Mouse (Mus musculus) neural tube, embryonic 15.5 days (tissue): ENCODE results near the gene Mpg. TPM values are rescaled to one million over a fixed set of nuclear protein-coding genes. Genes with fewer than 3 reads are reported as not detected.

Experiments used
- ATAC-seq: fragments of 200-750 bp; cut with Nextera tagmentation; 2 replicates; pipeline ENCODE4 v1.8.0; 2017; ENCODE audit warnings: mild to moderate bottlenecking, moderate TSS enrichment, moderate library complexity; ENCODE audit not compliant: low FRiP score
- H3K27ac ChIP-seq: fragments of 300-500 bp; sonication (generic); replicated peaks from 2 replicates; pipeline ENCODE4 v1.5.1; 2015; ENCODE audit warnings: mild to moderate bottlenecking, inconsistent platforms
- H3K27me3 ChIP-seq: fragments of 300-500 bp; sonication (generic); replicated peaks from 2 replicates; pipeline ENCODE4 v1.6.1; 2015; ENCODE audit warnings: inconsistent platforms
- H3K36me3 ChIP-seq: fragments of 300-500 bp; sonication (generic); 2 replicates; pipeline ENCODE4 v1.6.1; 2015; ENCODE audit warnings: inconsistent platforms
- H3K4me1 ChIP-seq: fragments of 300-500 bp; sonication (generic); 2 replicates; pipeline ENCODE4 v1.6.1; 2015; ENCODE audit warnings: inconsistent platforms
- H3K4me2 ChIP-seq: fragments of 300-500 bp; sonication (generic); 2 replicates; pipeline ENCODE4 v1.6.1; 2015; ENCODE audit warnings: inconsistent platforms, mild to moderate bottlenecking, moderate library complexity
- H3K4me3 ChIP-seq: fragments of 300-500 bp; sonication (generic); replicated peaks from 2 replicates; pipeline ENCODE4 v1.5.1; 2015; ENCODE audit warnings: mild to moderate bottlenecking, inconsistent platforms
- H3K9ac ChIP-seq: fragments of 300-500 bp; sonication (generic); replicated peaks from 2 replicates; pipeline ENCODE4 v1.6.1; 2015; ENCODE audit warnings: mild to moderate bottlenecking, inconsistent platforms
- H3K9me3 ChIP-seq: fragments of 300-500 bp; sonication (generic); replicated peaks from 2 replicates; pipeline ENCODE4 v1.6.1; 2016; ENCODE audit warnings: inconsistent platforms
- WGBS: fragments of 180-500 bp; shearing (Covaris S2); methylation state at CpG from one replicate; pipeline ENCODE4 v1.1.7; 2015; ENCODE audit warnings: mixed read lengths; 5-methylcytosine and 5-hydroxymethylcytosine counted together
- polyA plus RNA-seq: library from polyadenylated mRNA; unstranded; fragments of >200 nt; fragmentation: Nextera tagmentation; extraction: Ambion mirVana; gene quantifications from 2 replicates; pipeline ENCODE4 v1.2.1, GENCODE M21; 2015

The Mpg gene
- polyA plus RNA-seq: 33.9 and 37.8 TPM in 2 replicates

DNA sequence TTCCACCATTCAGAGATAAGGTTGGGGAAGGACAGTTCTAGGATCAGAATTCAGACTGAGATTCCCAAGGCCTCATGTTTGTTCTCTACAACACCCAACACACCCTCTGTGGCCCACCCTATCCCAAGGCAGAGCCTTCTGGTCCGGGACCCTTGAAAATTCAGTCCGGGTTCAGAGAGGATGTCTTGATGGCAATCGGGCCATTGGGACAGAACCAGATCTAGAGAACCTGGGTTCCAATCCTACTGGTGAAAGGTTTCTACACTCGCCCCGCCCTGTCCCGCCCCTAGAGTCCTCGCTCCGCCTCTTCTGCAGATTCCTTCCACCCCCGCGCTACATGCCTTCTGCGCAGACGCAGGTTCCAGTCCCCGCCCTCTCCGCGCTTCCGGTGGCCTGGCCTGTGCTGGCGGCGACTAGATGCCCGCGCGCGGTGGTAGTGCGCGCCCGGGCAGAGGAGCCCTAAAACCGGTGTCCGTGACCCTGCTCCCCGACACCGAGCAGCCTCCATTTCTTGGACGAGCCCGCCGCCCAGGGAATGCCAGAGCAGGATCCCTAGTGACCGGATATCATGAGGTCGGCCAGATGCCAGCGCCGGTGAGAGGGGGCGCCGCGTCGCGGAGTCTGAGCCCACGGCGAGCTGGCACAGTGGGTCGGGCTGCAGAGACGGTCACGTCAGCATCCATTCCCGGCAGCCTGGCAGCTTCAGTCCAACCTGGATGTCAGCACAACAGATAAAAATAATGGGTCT lies at the start of gene Mpg:
Gene Mpg (plus strand): TSS at position 382 of the 748 bp plus-strand sequence.
- Histone ChIP-seq H3K27ac (peak within 1 kb of the TSS; percentile 88), H3K4me2 (peak within 1 kb of the TSS; percentile 74), H3K4me1 (peaks cover 65% of the 10 kb centered on the region), H3K36me3 (peaks cover 20% of the 10 kb centered on the region), H3K9ac (peak within 1 kb of the TSS; percentile 89), H3K27me3 (peaks cover 18% of the 10 kb centered on the region; the same call in 1 of the 2 replicates), H3K4me3 (peak within 1 kb of the TSS; percentile 70), H3K9me3 (no peaks in the 10 kb centered on the region)
- ATAC-seq: peak; percentile 90
- 4% methylated on average over 47 of the region's 47 CpGs for WGBS

DNA sequence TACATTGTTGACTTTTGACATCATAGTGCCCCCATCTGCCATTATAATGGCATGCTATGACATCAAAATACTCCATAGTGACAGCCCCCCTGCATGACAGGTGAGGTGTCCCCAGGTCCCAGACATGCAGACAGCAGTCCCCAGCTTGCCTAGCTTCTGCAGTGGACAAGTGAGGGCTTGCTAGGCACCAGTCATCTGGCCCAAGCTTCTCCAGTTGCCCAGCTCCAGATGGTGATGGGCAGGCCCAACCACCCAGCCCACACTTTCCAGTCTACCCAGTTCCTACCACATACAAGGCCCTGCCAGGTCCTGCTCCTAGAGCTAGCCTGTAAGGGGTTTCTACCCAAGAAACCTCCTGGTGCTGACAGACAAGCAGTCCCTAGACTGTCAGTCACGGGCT lies 47.8 kb upstream of the Mpg start:
- Histone ChIP-seq H3K27ac (no peak overlapping the region), H3K9ac (no peak overlapping the region), H3K27me3 (no peaks in the 10 kb centered on the region), H3K4me3 (no peak overlapping the region), H3K4me1 (0 out of 2 replicates have a peak, but pooled peaks cover 2% of the 10 kb centered on the region), H3K4me2 (no peak overlapping the region), H3K36me3 (no peaks in the 10 kb centered on the region), H3K9me3 (no peaks in the 10 kb centered on the region)
- 88% methylated on average over 1 of the region's 1 CpGs for WGBS
- ATAC-seq: no peak

DNA sequence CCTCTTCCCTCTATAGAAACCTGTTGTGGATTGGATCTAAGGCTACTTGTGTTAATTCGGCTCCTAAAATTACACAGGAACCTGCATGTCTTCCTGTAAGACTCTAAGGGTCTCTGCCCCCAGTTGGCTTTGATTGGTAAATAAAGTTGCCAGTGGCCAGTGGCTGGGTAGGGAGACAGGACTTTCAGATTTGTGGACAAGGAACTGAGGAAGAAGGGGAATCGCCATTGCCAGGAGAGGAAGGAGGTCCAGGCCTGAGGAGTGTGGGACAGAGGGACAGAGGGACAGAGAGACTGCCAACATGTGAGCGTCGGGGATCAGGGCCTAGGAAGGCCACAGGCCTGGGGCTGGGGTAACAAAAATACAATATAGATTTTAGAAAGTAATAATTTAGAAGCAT lies 45.1 kb upstream of the Mpg start:
- no peak for ATAC-seq
- Histone ChIP-seq H3K27ac (no peak overlapping the region), H3K27me3 (no peaks in the 10 kb centered on the region), H3K4me3 (no peak overlapping the region), H3K9me3 (no peaks in the 10 kb centered on the region), H3K4me2 (no peak overlapping the region), H3K4me1 (0 out of 2 replicates have a peak, but pooled peaks cover 2% of the 10 kb centered on the region), H3K9ac (no peak overlapping the region), H3K36me3 (no peaks in the 10 kb centered on the region)
- WGBS: 86% methylated on average over 4 of the region's 4 CpGs

DNA sequence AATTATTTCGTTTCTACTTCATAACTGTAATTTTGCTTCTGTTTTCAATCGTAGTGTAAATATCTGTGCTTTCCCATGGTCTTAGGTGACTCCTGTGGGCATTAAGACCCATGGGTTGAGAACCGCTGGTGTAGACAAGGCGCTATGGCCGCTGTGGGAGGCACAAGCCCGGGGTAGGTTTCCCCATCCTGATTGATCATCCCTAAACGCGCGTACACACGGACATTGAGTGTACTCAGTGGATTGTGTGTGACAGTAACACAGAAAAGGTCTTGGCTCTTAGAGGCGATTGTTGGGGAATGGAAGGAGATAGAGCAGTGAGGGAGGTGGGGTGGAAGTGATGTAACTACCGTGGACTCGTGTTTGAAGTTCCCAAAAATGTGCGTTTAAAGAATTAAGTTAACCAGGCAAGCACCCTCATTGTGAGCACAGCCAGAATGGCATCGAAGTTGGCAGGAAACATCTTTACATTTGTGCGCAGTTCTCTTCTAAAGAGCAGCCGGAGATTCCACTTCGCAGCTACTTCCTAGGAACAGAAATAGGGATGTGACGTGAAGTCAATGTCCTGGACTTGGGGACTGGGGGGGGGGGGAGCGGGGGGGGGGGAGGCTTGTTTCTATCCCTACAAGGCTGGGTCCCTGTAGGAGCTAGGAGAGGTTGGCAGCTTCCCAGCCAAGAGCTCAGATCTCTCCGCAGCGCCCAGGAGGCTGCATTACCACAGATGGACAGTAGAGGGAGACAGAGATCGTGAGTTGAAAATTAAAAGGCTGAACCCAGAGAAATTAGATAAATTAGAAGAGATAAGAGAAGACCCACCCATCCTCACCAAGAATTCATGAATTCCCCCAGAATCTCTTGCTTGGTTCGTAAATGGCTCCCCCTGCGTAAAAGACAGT lies 44.1 kb upstream of the Mpg start:
- 0 out of 2 replicates have a peak, but pooled peaks cover 2% of the 10 kb centered on the region for H3K4me1 ChIP-seq
- no peak overlapping the region; the same call in 1 of the 2 replicates for H3K9ac ChIP-seq
- H3K4me2 ChIP-seq: peak overlapping the region; percentile 34
- no peaks in the 10 kb centered on the region for H3K36me3 ChIP-seq
- no peak overlapping the region for H3K27ac ChIP-seq
- H3K9me3 ChIP-seq: no peaks in the 10 kb centered on the region
- no peaks in the 10 kb centered on the region for H3K27me3 ChIP-seq
- ATAC-seq: peak; percentile 77
- 43% methylated on average over 25 of the region's 25 CpGs for whole genome bisulfite sequencing
- H3K4me3 ChIP-seq: 0 out of 2 replicates have a peak overlapping the region, but pooled peaks have one; percentile 15

DNA sequence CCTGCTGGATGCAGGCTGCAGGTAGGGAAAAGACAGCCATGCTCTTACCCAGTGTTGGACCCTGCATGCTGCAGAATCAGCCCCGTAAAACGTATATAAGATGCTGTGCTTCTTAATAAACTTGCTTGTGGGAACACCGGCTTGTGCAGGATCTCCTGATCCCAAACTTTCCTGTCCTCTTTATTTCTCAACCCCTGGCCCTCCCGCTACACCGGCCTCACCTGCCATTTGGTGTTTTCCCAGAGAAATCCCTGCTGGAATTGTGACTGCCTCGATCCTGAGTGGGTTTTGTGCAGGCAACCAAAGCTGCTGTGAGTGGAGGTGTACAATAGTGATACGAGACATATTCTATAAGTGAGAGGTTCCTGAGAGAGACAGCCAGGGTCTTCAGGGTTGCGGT lies 41.8 kb upstream of the Mpg start:
- Histone ChIP-seq H3K4me2 (no peak overlapping the region), H3K9me3 (no peaks in the 10 kb centered on the region), H3K27me3 (no peaks in the 10 kb centered on the region), H3K27ac (no peak overlapping the region), H3K36me3 (no peaks in the 10 kb centered on the region), H3K4me1 (0 out of 2 replicates have a peak, but pooled peaks cover 2% of the 10 kb centered on the region), H3K4me3 (no peak overlapping the region), H3K9ac (no peak overlapping the region)
- WGBS: 91% methylated on average over 8 of the region's 8 CpGs
- no peak for ATAC-seq

DNA sequence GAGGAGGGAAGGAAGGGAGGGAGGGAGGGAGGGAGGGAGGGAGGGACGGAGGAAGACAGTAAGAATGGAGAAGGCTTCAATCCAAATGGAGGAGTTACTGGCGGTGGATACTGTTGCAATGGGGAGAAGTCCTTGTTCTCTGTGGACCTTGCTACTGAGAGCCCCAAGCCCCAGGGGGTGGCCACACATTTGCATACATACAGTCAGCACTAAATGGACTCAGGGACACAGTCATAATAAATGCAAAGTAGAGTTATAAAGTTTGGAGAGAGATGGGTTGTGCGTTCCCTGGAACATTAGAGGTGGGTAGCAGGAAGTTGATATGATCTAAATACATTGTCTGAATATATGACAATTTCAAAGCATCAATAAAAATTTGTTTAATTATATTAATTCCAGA lies 40.3 kb upstream of the Mpg start:
- 79% methylated on average over 3 of the region's 3 CpGs for WGBS
- Histone ChIP-seq H3K4me1 (0 out of 2 replicates have a peak, but pooled peaks cover 2% of the 10 kb centered on the region), H3K27me3 (no peaks in the 10 kb centered on the region), H3K4me3 (no peak overlapping the region), H3K27ac (no peak overlapping the region), H3K36me3 (no peaks in the 10 kb centered on the region), H3K9me3 (no peaks in the 10 kb centered on the region), H3K4me2 (no peak overlapping the region), H3K9ac (no peak overlapping the region)
- no peak for ATAC-seq

DNA sequence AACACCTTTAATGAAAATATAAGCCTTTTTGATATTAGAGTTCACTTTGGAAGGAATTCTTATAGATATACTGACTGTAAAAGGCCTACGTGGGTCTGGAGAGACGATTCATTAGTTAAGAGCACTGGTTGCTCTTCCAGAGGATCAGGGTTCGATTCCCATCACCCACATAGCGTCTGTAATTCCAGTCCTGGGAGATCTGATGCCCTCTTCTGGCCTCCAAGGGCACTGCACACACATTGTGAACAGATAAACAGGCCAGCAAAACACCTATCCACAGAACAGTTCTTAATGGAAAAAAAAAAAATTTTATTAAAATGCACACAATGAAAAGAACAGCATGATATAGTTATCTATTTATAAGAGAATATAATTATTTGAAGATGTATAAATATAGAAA lies 39.0 kb upstream of the Mpg start:
- no peak for ATAC-seq
- Histone ChIP-seq H3K27me3 (no peaks in the 10 kb centered on the region), H3K4me3 (no peak overlapping the region), H3K4me2 (no peak overlapping the region), H3K27ac (no peak overlapping the region), H3K9me3 (no peaks in the 10 kb centered on the region), H3K4me1 (0 out of 2 replicates have a peak, but pooled peaks cover 2% of the 10 kb centered on the region), H3K9ac (no peak overlapping the region), H3K36me3 (no peaks in the 10 kb centered on the region)
- 91% methylated on average over 4 of the region's 4 CpGs for WGBS

DNA sequence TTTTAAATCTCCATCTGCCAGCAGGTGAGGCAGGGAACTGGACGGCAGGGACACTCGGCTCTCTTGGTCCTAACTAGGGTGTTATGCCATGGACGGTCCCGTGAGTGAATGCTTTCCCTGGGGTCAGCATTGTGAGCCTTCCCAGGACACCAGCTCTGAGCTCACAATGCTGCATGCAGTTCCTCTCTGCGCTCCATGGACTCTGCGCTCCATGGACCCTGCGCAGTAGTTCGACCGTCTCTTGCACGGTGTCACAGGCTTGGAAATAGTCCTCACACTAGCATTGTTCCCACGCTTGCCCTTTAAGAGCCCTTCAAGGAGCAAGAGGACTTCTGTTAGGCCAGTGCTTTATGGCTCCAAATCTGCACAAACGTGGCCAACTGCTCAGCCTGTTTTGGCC lies 37.4 kb upstream of the Mpg start:
- Histone ChIP-seq H3K4me1 (no peaks in the 10 kb centered on the region), H3K9me3 (no peaks in the 10 kb centered on the region), H3K4me2 (no peak overlapping the region), H3K36me3 (no peaks in the 10 kb centered on the region), H3K9ac (no peak overlapping the region), H3K27ac (no peak overlapping the region), H3K27me3 (no peaks in the 10 kb centered on the region), H3K4me3 (no peak overlapping the region)
- 83% methylated on average over 12 of the region's 12 CpGs for WGBS
- ATAC-seq: no peak

DNA sequence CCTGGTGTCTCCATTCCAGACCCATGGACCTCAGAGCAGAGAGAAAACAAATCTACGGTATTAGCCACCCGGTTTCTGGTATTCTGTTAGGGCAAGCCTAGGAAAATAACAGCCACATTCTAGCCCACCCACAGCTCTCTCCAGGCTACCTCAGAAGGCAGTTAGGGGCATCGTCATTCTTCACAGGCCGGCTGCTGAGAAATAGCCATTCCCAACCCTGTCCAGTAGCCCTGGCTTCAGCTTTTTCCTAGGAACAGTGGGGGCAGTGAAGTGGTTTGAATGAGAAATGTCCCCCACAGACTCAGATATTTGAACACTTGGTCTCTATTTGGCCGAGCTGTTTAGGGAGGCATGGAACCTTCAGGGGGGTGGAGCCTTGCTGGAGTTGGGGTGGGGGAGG lies 36.9 kb upstream of the Mpg start:
- Histone ChIP-seq H3K36me3 (no peaks in the 10 kb centered on the region), H3K27me3 (no peaks in the 10 kb centered on the region), H3K4me3 (no peak overlapping the region), H3K4me1 (no peaks in the 10 kb centered on the region), H3K4me2 (no peak overlapping the region), H3K9ac (no peak overlapping the region), H3K27ac (no peak overlapping the region), H3K9me3 (no peaks in the 10 kb centered on the region)
- WGBS: 74% methylated on average over 5 of the region's 5 CpGs
- ATAC-seq: no peak

DNA sequence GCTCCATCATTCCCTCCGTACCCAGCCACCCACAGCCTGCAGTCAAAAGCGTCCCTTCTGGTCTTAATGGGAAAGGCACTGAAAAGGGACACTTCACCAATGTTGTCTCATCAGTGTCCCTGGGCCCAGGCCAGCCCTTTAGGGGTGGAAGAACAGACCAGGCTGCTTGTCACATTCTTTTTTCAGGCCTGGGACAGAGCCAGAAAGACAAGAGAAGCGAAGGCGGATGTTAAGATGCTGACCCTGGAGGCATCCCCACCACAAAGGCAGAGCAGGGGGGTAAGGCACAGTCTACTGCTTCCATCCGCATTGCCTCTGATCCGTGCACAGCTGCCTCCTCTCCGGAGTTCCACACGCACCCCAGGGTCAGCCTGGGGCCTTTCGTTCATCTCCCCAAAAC lies 36.2 kb upstream of the Mpg start:
- no peaks in the 10 kb centered on the region for H3K27me3 ChIP-seq
- no peak overlapping the region for H3K27ac ChIP-seq
- H3K9me3 ChIP-seq: no peaks in the 10 kb centered on the region
- ATAC-seq: no peak
- no peak overlapping the region for H3K4me2 ChIP-seq
- H3K36me3 ChIP-seq: no peaks in the 10 kb centered on the region
- H3K4me3 ChIP-seq: no peak overlapping the region
- WGBS: 70% methylated on average over 9 of the region's 9 CpGs
- H3K9ac ChIP-seq: no peak overlapping the region
- H3K4me1 ChIP-seq: no peaks in the 10 kb centered on the region

DNA sequence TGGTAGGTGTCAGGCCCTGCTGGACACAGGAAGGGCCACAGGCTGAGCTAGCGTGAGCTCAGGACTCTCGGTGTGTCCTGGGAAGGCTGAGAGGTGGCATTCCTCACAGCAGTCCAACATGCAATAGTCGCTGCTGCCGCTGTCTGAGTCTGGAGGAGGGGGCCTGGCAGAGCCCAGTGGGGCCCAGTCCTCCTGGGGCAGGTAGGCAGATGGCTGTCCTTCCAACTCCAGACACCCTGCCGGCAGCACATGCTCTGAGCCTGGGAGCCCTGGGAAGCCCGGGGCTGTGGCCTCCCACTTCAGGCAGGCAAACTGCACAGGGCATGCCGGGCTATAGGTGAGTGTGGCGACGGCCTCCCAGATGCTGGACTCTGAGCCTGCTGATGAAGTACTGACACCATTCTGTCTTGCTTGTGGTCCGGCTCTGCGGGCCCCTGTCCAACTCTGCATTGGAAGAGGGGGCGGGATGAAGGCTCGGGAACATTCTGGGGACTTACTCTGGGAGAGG lies 35.6 kb upstream of the Mpg start:
- Histone ChIP-seq H3K27me3 (no peaks in the 10 kb centered on the region), H3K4me1 (no peaks in the 10 kb centered on the region), H3K36me3 (no peaks in the 10 kb centered on the region), H3K27ac (no peak overlapping the region), H3K4me3 (no peak overlapping the region), H3K9ac (no peak overlapping the region), H3K9me3 (no peaks in the 10 kb centered on the region), H3K4me2 (no peak overlapping the region)
- no peak for ATAC-seq
- 80% methylated on average over 13 of the region's 13 CpGs for WGBS
